Mouse (Mus musculus) lung, postnatal 0 days (tissue): ENCODE measurements around the gene Olfr78. TPM values are rescaled to one million over a fixed set of nuclear protein-coding genes. Genes with fewer than 3 reads are reported as not detected.

Experiments
- ATAC-seq: fragments of 200-750 bp; cut with Nextera tagmentation; 2 replicates; pipeline ENCODE4 v1.8.0; 2017; ENCODE audit warnings: moderate library complexity
- DNase-seq: peaks from one replicate; pipeline ENCODE4 v3.0.0-alpha.2; 2016; ENCODE audit warnings: low spot score
- H3K27ac ChIP-seq: fragments of 300-500 bp; sonication (generic); 2 replicates; pipeline ENCODE4 v1.5.1; 2014; ENCODE audit warnings: antibody characterized with exemption, mild to moderate bottlenecking, low read length, mixed read lengths
- H3K27me3 ChIP-seq: fragments of 300-500 bp; sonication (generic); replicated peaks from 2 replicates; pipeline ENCODE4 v1.6.1; 2014; ENCODE audit warnings: low read length, mixed read lengths; ENCODE audit not compliant: insufficient read depth
- H3K36me3 ChIP-seq: fragments of 300-500 bp; sonication (generic); 2 replicates; pipeline ENCODE4 v1.6.1; 2014; ENCODE audit warnings: low read length, mixed read lengths; ENCODE audit not compliant: insufficient read depth
- H3K4me1 ChIP-seq: fragments of 300-500 bp; sonication (generic); 2 replicates; pipeline ENCODE4 v1.6.1; 2014; ENCODE audit warnings: antibody characterized with exemption, low read depth, low read length, mixed read lengths; ENCODE audit not compliant: insufficient read depth
- H3K4me2 ChIP-seq: fragments of 300-500 bp; sonication (generic); replicated peaks from 2 replicates; pipeline ENCODE4 v1.6.1; 2014; ENCODE audit warnings: low read depth, mild to moderate bottlenecking, low read length, moderate library complexity, mixed read lengths
- H3K4me3 ChIP-seq: fragments of 300-500 bp; sonication (generic); 2 replicates; pipeline ENCODE4 v1.5.1; 2014; ENCODE audit warnings: low read depth, low read length
- H3K9ac ChIP-seq: fragments of 300-500 bp; sonication (generic); replicated peaks from 2 replicates; pipeline ENCODE4 v1.6.1; 2014; ENCODE audit warnings: low read depth, mild to moderate bottlenecking
- H3K9me3 ChIP-seq: fragments of 300-500 bp; sonication (generic); 2 replicates; pipeline ENCODE4 v1.6.1; 2016; ENCODE audit warnings: low read length, mixed read lengths
- CTCF ChIP-seq: IDR thresholded peaks from 2 replicates; pipeline ENCODE4 v1.5.1; 2016; ENCODE audit warnings: antibody characterized with exemption, mild to moderate bottlenecking
- EP300 ChIP-seq: IDR thresholded peaks from 2 replicates; pipeline ENCODE4 v1.6.1; 2016; ENCODE audit warnings: antibody characterized with exemption, mild to moderate bottlenecking, control low read depth
- WGBS: fragments of 180-500 bp; shearing (Covaris S2); extraction: QIAGEN DNeasy Blood & Tissue Kit; methylation state at CpG from one replicate; pipeline ENCODE4 v1.1.7; 2014; 5-methylcytosine and 5-hydroxymethylcytosine counted together
- polyA plus RNA-seq: library from polyadenylated mRNA; unstranded; fragments of >200 nt; fragmentation: Nextera tagmentation; extraction: Ambion mirVana; gene quantifications from 2 replicates; pipeline ENCODE4 v1.2.1, GENCODE M21; 2015

The Olfr78 gene
- 0.04 and 0.12 TPM in 2 replicates for polyA plus RNA-seq

GRCm38 (mm10) chr7:102759266-102759665 lies at the start of gene Olfr78, which contains the start of gene Olfr560:
Gene Olfr78 (minus strand): TSS chr7:102759471.
Gene Olfr560 (minus strand): TSS chr7:102759366.
- TF ChIP-seq EP300, result no peak
- no peak for TF ChIP-seq CTCF
- Histone ChIP-seq H3K9me3 (no peaks in the 10 kb centered on the region), H3K27me3 (no peaks in the 10 kb centered on the region), H3K4me3 (no peak within 1 kb of the TSS), H3K36me3 (no peaks in the 10 kb centered on the region), H3K27ac (no peak within 1 kb of the TSS), H3K4me1 (no peaks in the 10 kb centered on the region), H3K4me2 (no peak within 1 kb of the TSS), H3K9ac (no peak within 1 kb of the TSS)
- ATAC-seq (no peak), DNase-seq (no peak)
- 61% methylated on average over 4 of the region's 4 CpGs for WGBS

DNA sequence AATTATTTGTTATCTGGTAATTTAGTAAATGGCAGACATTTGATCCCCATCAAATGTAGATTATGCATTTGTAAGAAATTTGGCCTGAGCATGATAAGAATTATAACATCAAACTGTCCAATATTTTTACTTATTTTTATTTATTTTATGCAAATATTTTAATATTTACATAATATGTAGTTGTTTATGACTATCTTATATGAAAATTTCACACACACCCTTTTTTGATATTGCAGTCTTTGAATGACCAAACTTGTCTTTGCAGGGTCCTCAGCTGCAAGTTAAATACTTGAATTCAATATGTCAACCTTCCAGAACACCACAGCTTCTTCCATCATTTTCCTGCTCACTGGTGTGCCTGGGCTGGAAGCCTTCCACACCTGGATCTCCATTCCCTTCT lies 43.9 kb upstream of the Olfr78 start, which contains the start of gene Olfr564:
Gene Olfr564 (plus strand): TSS at position 301 of the 400 bp plus-strand sequence.
- no peak for DNase-seq
- Histone ChIP-seq H3K9me3 (no peaks in the 10 kb centered on the region), H3K9ac (no peak within 1 kb of the TSS), H3K4me2 (no peak within 1 kb of the TSS), H3K4me1 (no peaks in the 10 kb centered on the region), H3K36me3 (no peaks in the 10 kb centered on the region), H3K27me3 (no peaks in the 10 kb centered on the region), H3K27ac (no peak within 1 kb of the TSS), H3K4me3 (no peak within 1 kb of the TSS)
- TF ChIP-seq EP300, result no peak
- TF ChIP-seq CTCF, result no peak
- no peak for ATAC-seq

DNA sequence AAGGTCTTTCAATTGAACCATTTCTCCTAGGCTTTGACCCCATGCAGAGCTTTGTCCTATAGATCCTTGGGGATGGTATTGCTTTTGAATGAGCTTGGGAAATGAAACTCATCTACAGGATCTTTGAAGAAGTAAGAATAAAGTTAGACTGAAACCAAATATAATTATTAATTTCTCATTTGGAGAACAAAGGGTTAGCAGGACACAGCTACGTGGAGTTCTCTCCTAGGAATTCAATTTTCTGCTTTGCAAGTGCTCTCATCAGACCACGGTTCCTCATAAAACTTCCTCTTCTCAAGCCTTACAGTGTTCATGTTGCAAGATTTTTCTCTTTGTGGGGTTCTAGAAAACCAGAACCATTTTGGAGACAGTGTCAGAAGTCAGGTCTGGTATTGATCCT lies 11.7 kb upstream of the Olfr78 start, which contains the start of gene Olfr561:
Gene Olfr561 (plus strand): TSS at position 301 of the 400 bp plus-strand sequence.
- Histone ChIP-seq H3K36me3 (no peaks in the 10 kb centered on the region), H3K4me2 (no peak within 1 kb of the TSS), H3K9me3 (no peaks in the 10 kb centered on the region), H3K9ac (no peak within 1 kb of the TSS), H3K27ac (no peak within 1 kb of the TSS), H3K4me3 (no peak within 1 kb of the TSS), H3K27me3 (no peaks in the 10 kb centered on the region), H3K4me1 (no peaks in the 10 kb centered on the region)
- ATAC-seq (no peak), DNase-seq (no peak)
- WGBS, result 52% methylated on average over 2 of the region's 2 CpGs
- no peak for TF ChIP-seq CTCF

DNA sequence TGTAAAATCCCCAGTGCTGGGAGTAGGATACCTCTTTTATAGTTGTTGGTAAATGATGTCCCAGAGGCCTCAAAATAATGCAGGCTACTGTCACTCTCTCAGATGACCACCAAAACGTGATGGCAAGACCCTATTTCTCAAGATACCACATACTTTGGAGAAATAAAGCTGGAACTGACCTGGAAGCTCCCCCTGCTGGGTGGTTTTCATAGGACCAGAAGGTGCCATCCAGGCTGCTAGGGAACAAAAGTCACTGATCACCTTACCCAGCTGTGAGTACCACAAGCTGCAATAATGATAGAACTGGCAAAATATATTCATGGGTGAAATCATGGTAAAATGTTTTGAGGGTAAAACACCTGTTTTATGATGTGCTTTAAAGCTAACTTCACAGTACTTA lies 7.2 kb downstream of the Olfr78 start:
- ATAC-seq (no peak), DNase-seq (no peak)
- Histone ChIP-seq H3K36me3 (no peaks in the 10 kb centered on the region), H3K4me3 (no peak overlapping the region), H3K9ac (no peak overlapping the region), H3K9me3 (no peaks in the 10 kb centered on the region), H3K4me1 (no peaks in the 10 kb centered on the region), H3K4me2 (no peak overlapping the region), H3K27me3 (no peaks in the 10 kb centered on the region), H3K27ac (no peak overlapping the region)
- TF ChIP-seq CTCF (peak; percentile 19), EP300 (no peak)
- 3% methylated on average over 1 of the region's 1 CpGs for WGBS

DNA sequence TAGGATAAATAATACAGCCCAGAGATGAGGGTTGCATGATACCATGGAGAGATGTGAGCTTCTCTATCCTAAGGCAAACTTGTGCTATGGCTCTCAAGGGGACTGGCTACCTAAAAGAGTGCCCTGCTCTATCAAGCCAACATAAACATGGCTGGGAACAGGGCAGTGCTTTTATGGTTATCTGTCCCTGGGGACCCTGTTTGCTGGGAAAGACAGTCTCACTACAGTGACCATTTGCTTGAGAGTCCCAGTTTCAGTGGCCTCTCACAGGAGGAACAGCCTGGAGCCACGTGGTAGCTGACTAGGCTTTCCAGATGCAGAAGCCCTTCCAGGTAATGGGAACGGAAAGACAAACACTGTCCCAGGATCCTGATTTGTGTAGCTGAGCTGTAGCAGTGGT lies 21.6 kb downstream of the Olfr78 start:
- TF ChIP-seq CTCF, result no peak
- no peak for TF ChIP-seq EP300
- H3K27me3 ChIP-seq, result no peaks in the 10 kb centered on the region

DNA sequence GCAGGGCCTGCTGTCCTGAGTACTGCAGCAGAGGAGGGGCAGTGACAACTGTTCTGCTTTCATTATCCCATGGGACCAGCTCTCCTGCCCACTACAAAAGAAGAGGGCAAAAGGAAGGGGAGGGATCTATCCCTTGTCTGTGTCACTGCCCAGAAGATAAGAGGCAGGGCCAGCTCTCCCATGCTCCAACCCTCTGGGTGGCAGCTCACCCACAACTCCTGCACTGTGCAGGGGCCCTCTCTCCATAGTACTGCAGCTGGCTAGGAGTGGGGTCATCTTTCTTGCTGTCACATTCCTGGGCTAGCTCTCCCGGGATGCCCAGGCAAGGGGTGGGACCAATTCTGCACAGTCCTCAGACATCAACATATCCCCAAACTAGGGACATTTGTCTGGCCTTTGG lies 25.5 kb downstream of the Olfr78 start:
- H3K27me3 ChIP-seq, result no peaks in the 10 kb centered on the region
- H3K4me2 ChIP-seq, result no peak overlapping the region
- no peak overlapping the region for H3K4me3 ChIP-seq
- ATAC-seq (no peak), DNase-seq (no peak)
- TF ChIP-seq CTCF (no peak), EP300 (no peak)
- no peaks in the 10 kb centered on the region for H3K4me1 ChIP-seq
- H3K27ac ChIP-seq, result no peak overlapping the region
- H3K9ac ChIP-seq, result no peak overlapping the region
- no peaks in the 10 kb centered on the region for H3K9me3 ChIP-seq
- WGBS, result 9% methylated on average over 1 of the region's 1 CpGs
- no peaks in the 10 kb centered on the region for H3K36me3 ChIP-seq

More for the DNA sequence above, 21.6 kb downstream of the Olfr78 start:
- Histone ChIP-seq H3K9me3 (no peaks in the 10 kb centered on the region), H3K36me3 (no peaks in the 10 kb centered on the region), H3K4me1 (no peaks in the 10 kb centered on the region), H3K27ac (no peak overlapping the region), H3K4me2 (no peak overlapping the region), H3K9ac (no peak overlapping the region), H3K4me3 (no peak overlapping the region)
- DNase-seq, result no peak
- 43% methylated on average over 2 of the region's 2 CpGs for WGBS
- no peak for ATAC-seq

DNA sequence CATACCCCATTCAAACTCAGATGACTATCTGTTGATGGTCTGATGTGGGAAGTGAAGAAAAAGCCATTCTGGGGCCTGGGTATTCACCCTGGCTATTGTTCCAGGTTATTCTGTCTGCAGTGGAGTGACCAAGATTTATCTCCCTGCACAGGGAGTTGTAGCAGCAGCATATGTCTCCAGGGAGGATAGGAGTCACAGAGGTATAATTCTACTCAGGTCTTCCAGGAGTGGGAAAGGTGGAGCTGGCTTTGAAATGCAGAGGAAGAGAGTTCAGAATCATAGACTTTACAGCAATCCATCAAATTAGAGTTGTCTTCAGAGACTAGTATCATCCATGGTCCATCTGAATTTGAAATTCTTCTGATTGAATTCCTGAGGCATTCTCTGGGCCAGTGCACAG lies 31.9 kb downstream of the Olfr78 start, which contains the start of gene Olfr559:
Gene Olfr559 (minus strand): TSS at position 101 of the 400 bp plus-strand sequence.
- TF ChIP-seq CTCF (no peak), EP300 (no peak)
- no peak for ATAC-seq
- no peak within 1 kb of the TSS for H3K4me2 ChIP-seq
- H3K9me3 ChIP-seq, result no peaks in the 10 kb centered on the region
- no peaks in the 10 kb centered on the region for H3K36me3 ChIP-seq
- DNase-seq, result no peak
- no peaks in the 10 kb centered on the region for H3K27me3 ChIP-seq
- no peak within 1 kb of the TSS for H3K27ac ChIP-seq
- H3K4me1 ChIP-seq, result no peaks in the 10 kb centered on the region
- H3K9ac ChIP-seq, result no peak within 1 kb of the TSS
- H3K4me3 ChIP-seq, result no peak within 1 kb of the TSS
